Mouse (Mus musculus) liver, embryonic 16.5 days (tissue): ENCODE measurements around the gene Lmo2. TPM values are rescaled to one million over a fixed set of nuclear protein-coding genes. Genes with fewer than 3 reads are reported as not detected.
A peak's percentile ranks its signal among the peaks of the same experiment; 100 is the strongest.

Experiments used
- ATAC-seq: fragments of 200-750 bp; cut with Nextera tagmentation; 2 replicates; pipeline ENCODE4 v1.8.0; 2017; ENCODE audit warnings: low read depth, mild to moderate bottlenecking, moderate number of reproducible peaks, moderate library complexity
- H3K27ac ChIP-seq: fragments of 300-500 bp; sonication (generic); 2 replicates; pipeline ENCODE4 v1.5.1; 2014; ENCODE audit warnings: mild to moderate bottlenecking, low read length
- H3K27me3 ChIP-seq: fragments of 300-500 bp; sonication (generic); 2 replicates; pipeline ENCODE4 v1.6.1; 2014; ENCODE audit warnings: low read depth, low read length, mixed read lengths; ENCODE audit not compliant: control insufficient read depth, insufficient read depth
- H3K36me3 ChIP-seq: fragments of 300-500 bp; sonication (generic); 2 replicates; pipeline ENCODE4 v1.6.1; 2014; ENCODE audit warnings: mild to moderate bottlenecking; ENCODE audit not compliant: control insufficient read depth, insufficient read depth
- H3K4me1 ChIP-seq: fragments of 300-500 bp; sonication (generic); 2 replicates; pipeline ENCODE4 v1.6.1; 2014; ENCODE audit warnings: low read depth, low read length, mixed read lengths; ENCODE audit not compliant: control insufficient read depth
- H3K4me2 ChIP-seq: fragments of 300-500 bp; sonication (generic); 2 replicates; pipeline ENCODE4 v1.6.1; 2014; ENCODE audit warnings: low read depth, low read length, mixed read lengths
- H3K4me3 ChIP-seq: fragments of 300-500 bp; sonication (generic); 2 replicates; pipeline ENCODE4 v1.5.1; 2014; ENCODE audit warnings: low read depth, mild to moderate bottlenecking, low read length
- H3K9ac ChIP-seq: fragments of 300-500 bp; sonication (generic); 2 replicates; pipeline ENCODE4 v1.6.1; 2014; ENCODE audit warnings: low read depth, low read length
- H3K9me3 ChIP-seq: fragments of 300-500 bp; sonication (generic); replicated peaks from 2 replicates; pipeline ENCODE4 v1.6.1; 2016; ENCODE audit warnings: low read length; ENCODE audit not compliant: control insufficient read depth
- WGBS: fragments of 180-500 bp; shearing (Covaris S2); extraction: QIAGEN DNeasy Blood & Tissue Kit; methylation state at CpG from one replicate; pipeline ENCODE4 v1.1.7; 2014; ENCODE audit not compliant: insufficient replicate concordance; 5-methylcytosine and 5-hydroxymethylcytosine counted together
- polyA plus RNA-seq: library from polyadenylated mRNA; unstranded; fragments of >200 nt; fragmentation: Nextera tagmentation; extraction: Ambion mirVana; gene quantifications from 2 replicates; pipeline ENCODE4 v1.2.1, GENCODE M21; 2015

Gene Lmo2
- polyA plus RNA-seq, 1 experiment from 2014 or later, result 126 TPM

DNA sequence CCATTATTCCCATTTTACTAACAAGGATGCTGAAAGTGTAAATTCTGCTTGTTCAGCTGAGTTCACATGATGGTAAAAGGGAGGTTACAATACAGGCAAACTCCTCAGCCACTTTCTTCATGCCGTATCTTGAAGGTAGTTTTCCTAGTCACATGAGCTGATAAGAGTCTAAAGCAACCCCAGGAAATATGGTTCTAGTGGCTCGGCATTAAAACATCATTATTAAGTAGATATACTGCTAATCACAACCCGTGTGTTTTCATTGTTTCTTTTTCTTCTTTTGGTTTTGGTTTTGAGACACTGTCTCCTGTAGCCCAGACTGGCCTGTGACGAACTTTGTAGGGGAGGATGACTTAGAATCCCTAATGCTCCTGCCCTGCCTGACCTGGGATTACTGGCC is 10.4 kb downstream of the Lmo2 start:
- peak overlapping the region; percentile 86 for H3K4me3 ChIP-seq
- no peaks in the 10 kb centered on the region for H3K9me3 ChIP-seq
- no peak for ATAC-seq
- H3K27ac ChIP-seq, result peak overlapping the region; percentile 92
- peak overlapping the region; percentile 63 for H3K4me2 ChIP-seq
- 20% methylated on average over 4 of the region's 4 CpGs for WGBS
- H3K36me3 ChIP-seq, result peaks cover 37% of the 10 kb centered on the region
- H3K27me3 ChIP-seq, result no peaks in the 10 kb centered on the region
- H3K4me1 ChIP-seq, result peaks cover 58% of the 10 kb centered on the region
- H3K9ac ChIP-seq, result peak overlapping the region; percentile 98

DNA sequence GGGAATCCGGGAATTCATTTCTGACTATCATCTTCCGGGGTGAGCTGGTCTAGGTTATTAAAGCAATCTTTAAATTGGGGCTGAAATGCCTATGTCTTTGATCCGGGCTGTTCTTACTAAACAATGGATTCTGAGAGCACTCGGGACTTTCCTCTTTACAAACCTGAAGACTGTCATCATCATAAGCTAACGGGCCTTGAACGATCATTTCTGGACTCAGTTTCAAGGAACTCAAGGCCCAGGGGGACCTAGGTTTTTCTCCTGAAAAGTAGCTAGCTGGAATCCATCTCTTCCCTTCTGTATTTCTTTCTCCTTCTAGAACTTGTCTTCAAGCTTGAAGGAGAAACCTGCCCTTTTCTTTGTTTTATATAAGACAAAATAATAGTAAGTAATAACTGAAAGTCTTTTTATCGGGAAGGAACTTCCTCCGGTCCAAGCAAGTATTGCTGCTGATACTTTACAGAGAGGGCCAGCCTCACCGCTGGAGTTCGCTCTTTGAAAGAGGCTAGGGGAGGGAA is 11.2 kb downstream of the Lmo2 start:
- H3K4me2 ChIP-seq, result peak overlapping the region; percentile 63
- peaks cover 45% of the 10 kb centered on the region for H3K36me3 ChIP-seq
- ATAC-seq, result no peak
- H3K9ac ChIP-seq, result peak overlapping the region; percentile 98
- no peaks in the 10 kb centered on the region for H3K27me3 ChIP-seq
- H3K27ac ChIP-seq, result peak overlapping the region; percentile 92
- peaks cover 61% of the 10 kb centered on the region for H3K4me1 ChIP-seq
- no peaks in the 10 kb centered on the region for H3K9me3 ChIP-seq
- WGBS, result 15% methylated on average over 10 of the region's 10 CpGs
- peak overlapping the region; percentile 86 for H3K4me3 ChIP-seq

DNA sequence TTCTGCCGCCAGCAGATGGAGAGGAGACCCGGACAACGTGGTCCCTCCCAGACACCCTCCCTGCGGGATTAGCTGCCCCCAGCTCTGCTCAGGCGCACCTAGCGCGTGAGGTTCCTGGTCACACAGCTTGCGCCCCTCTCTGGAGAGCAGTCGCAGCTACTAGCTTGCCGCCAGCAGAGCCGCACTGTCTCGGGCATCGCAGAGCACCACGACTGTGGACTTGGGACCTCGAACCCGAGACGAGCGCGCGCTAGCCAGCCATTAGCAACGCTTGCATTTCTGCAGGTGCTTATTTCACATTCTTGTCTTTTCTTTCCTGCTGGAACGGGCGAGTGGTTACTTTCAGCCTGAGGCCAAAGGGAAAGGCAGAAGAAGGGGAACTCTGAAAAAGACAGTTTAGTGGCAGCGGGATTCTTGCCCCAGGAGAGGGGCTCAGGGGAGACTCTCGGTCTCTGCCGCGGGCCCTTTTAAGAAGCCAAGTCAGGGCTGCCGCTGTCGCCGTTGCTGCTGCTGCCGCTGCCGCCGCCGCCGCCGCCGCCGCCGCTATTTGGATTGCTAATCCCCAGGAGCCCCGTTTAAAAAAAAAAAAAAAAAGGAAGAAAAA is 11.8 kb downstream of the Lmo2 start:
- under 1% methylated on average over 40 of the region's 40 CpGs for WGBS
- H3K9ac ChIP-seq, result peak overlapping the region; percentile 98
- peak; percentile 83 for ATAC-seq
- H3K4me2 ChIP-seq, result peak overlapping the region; percentile 63
- no peaks in the 10 kb centered on the region for H3K9me3 ChIP-seq
- peak overlapping the region; percentile 92 for H3K27ac ChIP-seq
- peak overlapping the region; percentile 86 for H3K4me3 ChIP-seq
- peaks cover 57% of the 10 kb centered on the region for H3K4me1 ChIP-seq
- no peaks in the 10 kb centered on the region for H3K27me3 ChIP-seq
- H3K36me3 ChIP-seq, result peaks cover 46% of the 10 kb centered on the region

DNA sequence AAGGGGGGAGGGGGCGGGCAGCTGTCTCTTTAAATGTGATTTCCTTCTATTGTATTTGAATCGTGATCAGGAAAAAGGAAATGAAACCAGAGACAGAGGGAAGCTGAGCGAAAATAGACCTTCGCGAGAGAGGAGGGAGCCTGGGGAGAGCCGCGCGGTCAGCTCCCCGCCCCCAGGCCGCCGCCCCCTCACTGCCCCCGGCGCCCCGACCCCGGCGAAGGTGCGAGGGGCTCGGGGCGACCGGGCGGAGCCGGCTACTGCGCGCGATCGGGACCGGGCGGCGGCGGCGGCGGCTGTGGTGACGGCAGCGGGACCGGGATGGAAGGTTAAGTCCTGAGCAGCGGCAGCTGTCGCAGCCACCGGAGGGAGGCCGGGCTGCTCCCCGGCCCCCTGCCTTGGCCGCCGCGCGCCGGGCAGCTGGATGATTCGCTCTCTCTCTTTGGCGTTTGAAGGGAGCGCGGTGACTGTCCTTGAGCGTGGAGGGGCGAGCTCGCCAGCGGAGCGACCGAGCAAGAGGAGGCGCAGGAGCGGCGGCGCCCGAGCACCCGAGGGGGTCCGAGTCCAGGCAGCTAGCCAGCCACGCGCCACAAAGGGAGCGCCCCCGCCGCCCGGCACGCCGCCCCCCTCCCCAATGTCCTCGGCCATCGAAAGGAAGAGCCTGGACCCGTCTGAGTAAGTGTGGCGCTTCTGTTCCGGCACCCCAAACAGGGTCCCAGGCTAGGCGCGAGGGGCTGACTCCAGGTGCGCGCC is 12.4 kb downstream of the Lmo2 start:
- H3K4me3 ChIP-seq, result peak overlapping the region; percentile 86
- peak overlapping the region; percentile 92 for H3K27ac ChIP-seq
- peak overlapping the region; percentile 63 for H3K4me2 ChIP-seq
- under 1% methylated on average over 75 of the region's 79 CpGs for WGBS
- H3K9me3 ChIP-seq, result no peaks in the 10 kb centered on the region
- peaks cover 49% of the 10 kb centered on the region for H3K36me3 ChIP-seq
- H3K9ac ChIP-seq, result peak overlapping the region; percentile 98
- peak; percentile 48 for ATAC-seq
- peaks cover 51% of the 10 kb centered on the region for H3K4me1 ChIP-seq
- no peaks in the 10 kb centered on the region for H3K27me3 ChIP-seq

DNA sequence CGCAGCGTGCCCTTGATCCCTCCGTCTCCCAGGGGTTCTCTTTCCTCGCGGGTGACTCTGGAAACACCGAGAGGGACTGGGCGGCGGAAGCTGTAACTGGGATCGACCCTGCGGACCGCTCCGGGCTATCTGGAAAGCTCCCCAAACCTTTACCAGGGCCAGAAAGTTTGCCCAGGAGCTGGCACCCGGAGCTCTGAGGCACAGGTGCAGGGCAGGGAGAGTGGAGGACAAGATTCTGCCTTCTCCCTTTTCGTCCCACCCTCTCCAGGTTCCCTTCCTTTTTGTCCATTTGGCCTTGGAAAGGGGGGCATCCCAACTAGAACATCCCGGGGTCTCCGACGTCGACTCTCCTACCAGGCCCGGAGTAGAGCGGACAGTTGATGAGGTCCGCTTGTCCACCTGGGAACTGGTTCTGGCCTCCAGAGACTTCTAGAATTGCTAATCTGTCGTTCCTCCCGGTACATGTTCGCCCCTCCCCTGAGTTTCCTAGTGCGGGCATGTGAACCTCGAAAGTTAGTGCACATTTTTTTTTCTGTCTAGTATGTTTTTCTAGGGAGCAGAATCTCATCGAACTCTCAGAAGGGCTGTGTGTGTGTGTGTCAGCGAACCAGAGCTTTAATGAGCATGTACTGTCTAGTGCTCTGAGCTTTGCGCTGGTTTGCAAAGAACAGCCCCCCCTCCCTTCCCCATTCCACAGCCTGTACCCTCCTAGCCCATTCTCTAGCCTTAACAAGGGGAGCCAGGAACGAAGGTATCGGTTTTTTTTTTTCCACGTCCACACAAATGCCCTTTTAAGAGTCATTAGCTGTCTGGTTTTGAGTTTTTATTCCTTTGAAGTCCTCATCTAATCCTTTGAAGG is 13.2 kb downstream of the Lmo2 start:
- peak overlapping the region; percentile 86 for H3K4me3 ChIP-seq
- H3K4me2 ChIP-seq, result peak overlapping the region; percentile 63
- peak overlapping the region; percentile 92 for H3K27ac ChIP-seq
- H3K27me3 ChIP-seq, result no peaks in the 10 kb centered on the region
- peak overlapping the region; percentile 98 for H3K9ac ChIP-seq
- ATAC-seq, result peak; percentile 14
- no peaks in the 10 kb centered on the region for H3K9me3 ChIP-seq
- peaks cover 49% of the 10 kb centered on the region for H3K36me3 ChIP-seq
- WGBS, result under 1% methylated on average over 32 of the region's 32 CpGs
- peaks cover 46% of the 10 kb centered on the region for H3K4me1 ChIP-seq

DNA sequence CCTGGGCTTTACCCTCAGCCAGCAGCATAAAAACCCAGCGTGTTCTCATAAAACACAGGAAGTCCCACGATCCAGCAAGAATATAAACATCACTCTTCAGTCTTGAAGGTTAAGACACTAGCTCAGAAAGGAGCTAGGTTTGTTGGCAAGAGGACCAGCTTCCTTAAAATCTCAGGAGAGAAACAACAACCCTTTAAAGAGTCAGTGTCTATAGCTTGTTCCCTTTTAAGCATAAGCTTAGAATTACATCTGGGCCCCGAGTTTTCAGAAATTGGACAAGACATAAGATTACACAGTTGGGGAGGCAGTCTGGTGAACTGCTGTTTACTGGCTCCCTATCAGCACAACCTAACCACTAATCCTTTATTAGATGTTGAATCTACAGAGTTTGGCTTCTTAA is 14.1 kb downstream of the Lmo2 start:
- Histone ChIP-seq H3K4me3 (peak overlapping the region; percentile 86), H3K27me3 (no peaks in the 10 kb centered on the region), H3K36me3 (peaks cover 52% of the 10 kb centered on the region), H3K4me2 (peak overlapping the region; percentile 63), H3K27ac (peak overlapping the region; percentile 92), H3K4me1 (peaks cover 39% of the 10 kb centered on the region), H3K9ac (peak overlapping the region; percentile 98), H3K9me3 (no peaks in the 10 kb centered on the region)
- WGBS, result 10% methylated on average over 3 of the region's 3 CpGs
- ATAC-seq, result no peak

DNA sequence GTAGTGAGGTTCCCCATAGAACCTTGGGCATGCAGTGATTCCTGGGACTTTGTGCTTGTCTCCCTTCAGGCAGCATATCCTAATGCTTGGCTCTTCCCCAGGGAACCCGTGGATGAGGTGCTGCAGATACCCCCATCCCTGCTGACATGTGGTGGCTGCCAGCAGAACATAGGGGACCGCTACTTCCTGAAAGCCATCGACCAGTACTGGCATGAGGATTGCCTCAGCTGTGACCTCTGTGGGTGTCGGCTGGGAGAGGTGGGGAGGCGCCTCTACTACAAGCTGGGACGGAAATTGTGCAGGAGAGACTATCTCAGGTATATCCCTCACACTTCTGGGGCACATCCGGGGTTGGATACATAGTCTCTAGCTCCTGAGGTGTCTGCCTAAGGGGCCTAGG is 18.1 kb downstream of the Lmo2 start:
- no peaks in the 10 kb centered on the region for H3K9me3 ChIP-seq
- H3K9ac ChIP-seq, result no peak overlapping the region
- no peak overlapping the region for H3K4me2 ChIP-seq
- H3K27ac ChIP-seq, result no peak overlapping the region
- no peaks in the 10 kb centered on the region for H3K27me3 ChIP-seq
- H3K36me3 ChIP-seq, result peaks cover 87% of the 10 kb centered on the region
- no peak for ATAC-seq
- peaks cover 31% of the 10 kb centered on the region for H3K4me1 ChIP-seq
- H3K4me3 ChIP-seq, result no peak overlapping the region
- WGBS, result 54% methylated on average over 7 of the region's 7 CpGs

DNA sequence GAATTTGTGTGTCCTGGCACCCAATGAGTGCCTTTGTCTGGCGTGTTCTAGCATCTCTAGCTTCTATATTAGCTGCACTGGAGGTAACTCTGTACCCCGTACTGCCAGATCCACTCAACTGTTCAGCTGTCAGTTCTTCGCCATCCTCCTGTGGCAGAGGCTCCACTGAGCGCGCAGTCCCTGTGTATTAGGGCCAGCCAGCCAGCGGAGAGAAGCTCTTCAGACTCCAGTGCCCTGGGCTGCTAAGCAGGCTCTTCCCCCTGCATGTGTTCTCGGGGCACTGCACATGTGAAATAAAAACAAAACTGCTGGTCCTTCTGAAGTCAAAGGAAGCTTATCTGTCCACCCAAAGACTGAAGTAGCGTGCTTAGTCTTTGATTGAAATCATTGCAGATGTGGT is 19.4 kb downstream of the Lmo2 start:
- Histone ChIP-seq H3K4me2 (no peak overlapping the region), H3K36me3 (peaks cover 96% of the 10 kb centered on the region), H3K9ac (no peak overlapping the region), H3K27ac (no peak overlapping the region), H3K4me1 (peaks cover 21% of the 10 kb centered on the region), H3K27me3 (no peaks in the 10 kb centered on the region), H3K4me3 (no peak overlapping the region), H3K9me3 (no peaks in the 10 kb centered on the region)
- ATAC-seq, result no peak
- 71% methylated on average over 8 of the region's 8 CpGs for WGBS
